Mouse (Mus musculus) bone marrow macrophage, adult 2 months (primary cell): ENCODE data around the gene Wfdc15a. TPM values are rescaled to one million over a fixed set of nuclear protein-coding genes. Genes with fewer than 3 reads are reported as not detected.
"Not testable (repeated sequence)": the region's sequence is repeated elsewhere in the genome, so short reads cannot be mapped to it uniquely, and the experiment has no call there.

Experiments
- H3K27ac ChIP-seq: 2 replicates; pipeline ENCODE4 v1.5.1; 2012; ENCODE audit warnings: low read depth, low read length; ENCODE audit not compliant: insufficient read depth
- H3K4me1 ChIP-seq: 2 replicates; pipeline ENCODE4 v1.6.1; 2012; ENCODE audit warnings: low read length; ENCODE audit not compliant: control insufficient read depth, insufficient read depth
- H3K4me3 ChIP-seq: 2 replicates; pipeline ENCODE4 v1.5.1; 2012; ENCODE audit warnings: mild to moderate bottlenecking, low read length, moderate library complexity; ENCODE audit not compliant: insufficient read depth
- CTCF ChIP-seq: IDR thresholded peaks from 2 replicates; pipeline ENCODE4 v1.5.1; 2012; ENCODE audit warnings: low read depth, mild to moderate bottlenecking, low read length, moderate library complexity
- POLR2A ChIP-seq: IDR thresholded peaks from 2 replicates; pipeline ENCODE4 v1.6.1; 2012; ENCODE audit warnings: mild to moderate bottlenecking, low read depth, low read length, borderline replicate concordance
- polyA plus RNA-seq: library from polyadenylated mRNA; stranded (reverse); fragments of >200 nt; gene quantifications from 2 replicates; pipeline ENCODE4 v1.2.4, GENCODE M21; 2012; ENCODE audit not compliant: missing spikeins, insufficient read depth, insufficient read length

The Wfdc15a gene
- not detected in 2 replicates for polyA plus RNA-seq

DNA sequence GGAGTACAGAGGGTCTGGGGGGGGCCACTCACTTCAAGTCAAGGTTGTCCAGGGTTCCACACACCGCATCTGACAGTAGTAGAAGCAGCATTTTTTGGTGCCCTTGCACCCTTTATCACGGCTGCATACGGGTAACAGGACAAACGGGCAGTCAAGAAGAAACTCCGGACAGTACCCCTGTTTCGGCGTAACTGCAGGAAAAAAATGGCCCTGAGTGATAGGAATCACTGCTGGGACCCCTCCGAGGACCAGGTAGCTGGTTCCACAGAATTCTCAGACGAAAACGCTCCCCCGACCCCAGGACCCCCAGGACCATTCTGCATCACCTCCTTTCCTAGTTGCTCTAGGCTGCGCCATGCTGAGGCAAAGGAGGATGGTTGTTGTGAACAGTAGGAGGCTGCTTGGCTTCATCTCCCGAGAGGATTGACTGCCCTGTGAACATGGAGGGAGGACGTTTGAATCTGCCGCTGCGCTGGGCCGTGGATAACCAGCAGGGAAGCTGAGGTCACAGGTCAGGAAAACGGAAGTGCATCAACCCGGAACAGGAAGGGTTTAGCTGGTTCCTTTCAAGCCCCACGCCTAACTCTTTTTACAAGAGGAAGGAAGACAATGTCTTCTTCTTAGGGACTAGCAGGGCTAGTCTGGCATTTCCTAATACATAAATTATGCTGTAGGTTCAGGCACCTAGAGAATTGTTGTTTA, at the start of gene Wfdc15a:
Gene Wfdc15a, minus strand, starts transcription at position 505 of the 702 bp plus-strand sequence.
- H3K4me3 ChIP-seq: no peak within 1 kb of the TSS
- no peak within 1 kb of the TSS for H3K27ac ChIP-seq
- H3K4me1 ChIP-seq: no peaks in the 10 kb centered on the region
- TF ChIP-seq POLR2A (no peak), CTCF (no peak)

DNA sequence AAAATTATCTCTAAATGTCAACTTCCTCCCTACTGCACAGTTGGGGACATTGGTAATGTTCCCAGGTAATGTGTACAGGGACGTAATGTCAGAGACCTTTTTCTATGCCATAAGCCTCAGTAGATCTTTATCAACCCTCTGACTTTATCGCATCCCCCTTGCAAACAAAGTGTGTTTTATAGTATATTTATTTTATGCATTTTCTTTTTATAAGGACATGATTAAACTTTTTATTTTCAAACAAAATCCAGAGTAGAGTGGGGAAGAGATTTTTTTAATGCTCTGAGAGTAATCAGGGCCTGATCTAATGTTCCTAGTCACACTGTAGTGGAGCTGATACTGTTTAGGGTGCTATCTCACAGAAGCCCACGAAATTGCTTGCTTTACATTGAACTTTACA, 38.4 kb upstream of the Wfdc15a start, which contains the start of gene Svs2:
Gene Svs2, minus strand, starts transcription at position 101 of the 400 bp plus-strand sequence.
- Histone ChIP-seq H3K4me3 (no peak within 1 kb of the TSS), H3K4me1 (no peaks in the 10 kb centered on the region), H3K27ac (no peak within 1 kb of the TSS)
- TF ChIP-seq CTCF: no peak
- TF ChIP-seq POLR2A: no peak

DNA sequence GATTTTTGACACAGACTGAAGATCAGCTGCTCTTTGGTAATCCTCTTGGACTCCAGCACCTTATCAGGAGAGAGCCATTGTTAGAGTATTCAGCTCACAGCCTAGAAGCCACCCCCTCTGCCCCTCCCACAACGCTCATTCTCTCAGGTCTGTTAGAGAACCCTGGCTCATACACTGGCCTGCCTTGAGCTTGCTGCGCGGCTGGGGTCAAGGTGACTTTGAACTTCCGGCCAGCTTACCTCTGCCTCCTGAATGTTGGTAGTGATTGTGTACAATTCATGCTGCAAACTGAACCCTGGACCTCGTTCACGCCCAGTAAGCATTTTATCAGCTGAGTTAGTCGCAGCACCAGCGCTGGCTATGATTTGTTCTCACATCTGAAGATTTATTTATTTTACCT, 32.7 kb upstream of the Wfdc15a start:
- H3K27ac ChIP-seq: no peak overlapping the region
- H3K4me3 ChIP-seq: no peak overlapping the region
- no peak for TF ChIP-seq POLR2A
- TF ChIP-seq CTCF: no peak
- no peaks in the 10 kb centered on the region for H3K4me1 ChIP-seq

DNA sequence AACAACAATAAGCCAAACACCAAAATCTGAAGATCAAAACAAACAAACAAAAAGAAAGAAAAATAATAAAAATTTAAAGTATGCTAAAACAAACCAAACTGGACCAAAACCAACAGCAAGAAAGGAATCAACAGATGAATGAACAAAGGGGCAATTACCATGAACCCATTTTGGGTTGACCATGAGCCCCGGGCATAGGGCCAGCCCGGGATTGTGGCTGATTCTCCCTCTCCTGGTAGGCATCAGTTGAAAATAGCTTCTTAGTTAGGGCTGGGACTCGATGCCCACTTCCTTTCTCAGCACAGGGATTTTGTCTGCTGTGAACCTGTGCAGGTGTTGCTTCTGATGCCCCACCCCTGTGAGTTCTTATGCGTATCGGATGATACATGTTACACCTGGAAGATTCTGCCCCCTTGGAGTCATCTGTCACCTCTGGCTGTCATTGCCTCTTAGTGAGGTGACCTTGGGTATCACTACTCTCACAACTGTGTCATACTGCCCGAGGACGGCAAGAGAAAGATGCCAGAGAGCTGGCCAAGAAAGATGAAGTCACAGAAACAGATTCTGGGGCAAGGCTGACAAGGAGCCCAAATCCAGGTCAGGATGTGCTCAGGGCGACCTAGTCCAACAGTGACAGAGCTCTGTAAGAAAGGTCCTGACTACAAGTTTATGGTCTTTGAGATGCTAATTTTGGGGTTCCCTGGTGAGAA, 28.6 kb upstream of the Wfdc15a start:
- H3K4me3 ChIP-seq: no peak overlapping the region
- no peak for TF ChIP-seq CTCF
- TF ChIP-seq POLR2A: no peak
- no peaks in the 10 kb centered on the region for H3K4me1 ChIP-seq
- no peak overlapping the region for H3K27ac ChIP-seq

DNA sequence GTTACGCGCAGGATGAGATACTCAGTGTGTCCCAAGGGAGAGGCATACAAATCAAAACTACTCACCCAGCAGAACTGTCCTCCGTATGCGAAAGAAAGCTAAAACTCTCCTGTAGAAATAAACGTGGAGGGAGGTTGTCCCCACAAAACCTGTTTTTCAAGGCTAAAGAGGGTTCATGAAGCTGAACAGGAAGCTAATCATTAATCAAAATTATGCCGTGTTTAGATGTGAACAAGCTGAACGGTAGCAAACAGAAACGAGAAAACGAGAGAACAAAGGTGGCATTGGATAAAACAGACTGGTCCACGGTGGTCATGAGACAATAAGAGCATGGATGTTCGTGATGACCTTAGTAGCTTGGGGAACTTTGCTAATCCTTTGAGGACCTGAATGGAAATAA, 21.6 kb upstream of the Wfdc15a start, which contains the start of gene Wfdc15b:
Gene Wfdc15b, minus strand, starts transcription at position 139 of the 400 bp plus-strand sequence.
- no peaks in the 10 kb centered on the region for H3K4me1 ChIP-seq

DNA sequence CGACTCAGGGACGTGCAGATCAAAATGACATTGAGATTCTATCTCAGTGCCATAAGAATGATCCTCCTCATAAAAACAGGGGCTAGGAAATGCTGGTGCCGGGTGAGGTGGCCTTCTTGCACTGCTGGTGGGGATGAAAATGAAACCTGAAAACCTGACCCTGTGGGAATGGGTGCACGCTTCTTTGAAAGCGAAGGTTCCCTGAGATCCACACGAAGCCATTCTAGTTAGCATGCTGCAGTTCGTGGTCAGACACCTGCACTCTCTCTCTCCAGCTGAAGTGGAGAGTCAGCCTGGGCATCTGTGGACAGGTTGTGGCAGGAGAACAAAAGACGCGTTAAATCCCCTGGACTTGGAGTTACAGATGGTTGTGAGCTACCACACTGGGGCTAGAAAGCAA, 19.4 kb upstream of the Wfdc15a start:
- Histone ChIP-seq H3K4me1 (no peaks in the 10 kb centered on the region), H3K27ac (no peak overlapping the region), H3K4me3 (no peak overlapping the region)
- TF ChIP-seq POLR2A (no peak), CTCF (no peak)

More for the DNA sequence above, 21.6 kb upstream of the Wfdc15a start, which contains the start of gene Wfdc15b:
- no peak within 1 kb of the TSS for H3K27ac ChIP-seq
- no peak within 1 kb of the TSS for H3K4me3 ChIP-seq
- TF ChIP-seq POLR2A (no peak), CTCF (no peak)

DNA sequence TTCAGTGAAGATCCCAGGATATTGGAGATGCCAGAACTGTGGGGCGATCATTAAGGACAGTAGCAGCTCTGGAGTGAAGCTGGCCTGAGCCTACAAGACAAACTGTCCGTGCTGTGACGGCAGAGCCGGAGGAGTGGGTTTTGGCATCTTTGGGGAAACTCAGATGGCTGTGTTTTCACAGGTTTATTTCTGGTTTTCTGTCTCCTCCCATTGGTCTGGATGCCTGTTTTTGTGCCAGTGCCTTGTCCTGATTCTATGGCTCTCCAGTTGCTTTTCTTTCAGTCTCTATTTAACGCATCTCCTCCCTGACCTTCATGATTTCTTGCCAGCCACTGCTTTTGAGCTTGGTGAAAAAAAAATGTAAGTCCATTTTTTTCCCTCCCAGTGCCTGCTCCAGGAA, 12.8 kb upstream of the Wfdc15a start:
- Histone ChIP-seq H3K27ac (no peak overlapping the region), H3K4me1 (no peaks in the 10 kb centered on the region), H3K4me3 (no peak overlapping the region)
- no peak for TF ChIP-seq CTCF
- no peak for TF ChIP-seq POLR2A

DNA sequence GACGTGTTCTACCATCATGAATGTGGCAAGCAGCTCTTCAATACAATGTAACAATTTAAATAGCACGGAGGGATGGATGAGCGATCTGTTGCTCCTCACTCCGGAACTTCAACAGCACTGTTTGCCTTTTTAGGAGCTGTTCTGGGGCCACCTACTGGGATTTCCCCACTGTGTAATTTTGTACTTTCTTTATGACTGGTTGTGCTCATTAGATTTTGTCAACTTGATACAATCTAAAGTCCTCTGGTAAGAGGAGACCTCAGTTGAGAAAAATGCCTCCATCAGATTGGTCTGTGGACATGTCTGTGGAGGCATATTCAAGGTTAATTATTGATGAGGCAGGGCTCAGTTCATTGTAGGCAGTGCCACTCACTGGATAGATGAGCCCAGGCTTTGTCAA, 11.0 kb upstream of the Wfdc15a start:
- TF ChIP-seq CTCF (no peak), POLR2A (no peak)
- no peaks in the 10 kb centered on the region for H3K4me1 ChIP-seq
- H3K4me3 ChIP-seq: no peak overlapping the region
- no peak overlapping the region for H3K27ac ChIP-seq

DNA sequence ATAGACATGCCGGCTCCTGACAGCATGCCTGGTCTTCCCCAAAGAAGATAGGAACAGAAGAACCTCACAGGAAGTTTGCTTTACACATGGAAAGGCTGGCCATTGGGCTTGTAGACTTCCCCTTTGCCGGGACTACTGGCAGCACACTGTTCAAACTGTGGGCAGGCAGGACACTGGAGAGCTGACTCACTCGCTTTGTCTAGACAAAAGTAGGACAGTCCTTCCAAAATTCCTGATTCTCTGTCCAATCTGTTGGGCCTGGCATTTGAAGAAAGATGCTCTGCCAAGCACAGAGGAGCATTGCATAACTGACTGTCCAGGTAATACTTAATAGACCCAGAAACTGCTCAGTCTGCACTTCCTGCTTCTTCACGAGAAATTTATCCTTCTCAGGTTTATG, 6.7 kb upstream of the Wfdc15a start:
- no peak overlapping the region for H3K27ac ChIP-seq
- no peak for TF ChIP-seq CTCF
- no peak for TF ChIP-seq POLR2A
- H3K4me1 ChIP-seq: no peaks in the 10 kb centered on the region
- no peak overlapping the region for H3K4me3 ChIP-seq

DNA sequence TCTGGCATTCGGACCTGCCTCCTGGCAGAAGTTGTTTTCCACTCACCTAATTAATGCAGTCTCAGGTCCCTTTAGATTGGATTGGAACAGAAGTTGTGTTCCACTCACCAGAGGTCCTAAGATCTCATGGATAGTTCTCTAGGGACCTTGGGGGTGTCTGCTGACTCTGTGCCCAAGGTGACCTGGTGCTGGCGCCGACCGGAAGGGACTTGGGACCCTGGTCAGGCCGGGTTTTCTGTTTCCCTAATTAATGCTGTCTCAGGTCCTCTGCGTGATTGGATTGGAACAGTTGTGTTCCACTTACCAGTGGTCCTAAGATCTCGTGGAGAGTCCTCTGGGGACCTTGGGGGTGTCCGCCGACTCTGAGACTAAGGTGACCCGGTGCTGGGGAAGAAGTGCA, 6.1 kb upstream of the Wfdc15a start:
- H3K4me3 ChIP-seq, H3K27ac ChIP-seq, H3K4me1 ChIP-seq: not testable (repeated sequence)
